Mouse (Mus musculus): ENCODE data around the gene Cfap161.

The Cfap161 gene

DNA sequence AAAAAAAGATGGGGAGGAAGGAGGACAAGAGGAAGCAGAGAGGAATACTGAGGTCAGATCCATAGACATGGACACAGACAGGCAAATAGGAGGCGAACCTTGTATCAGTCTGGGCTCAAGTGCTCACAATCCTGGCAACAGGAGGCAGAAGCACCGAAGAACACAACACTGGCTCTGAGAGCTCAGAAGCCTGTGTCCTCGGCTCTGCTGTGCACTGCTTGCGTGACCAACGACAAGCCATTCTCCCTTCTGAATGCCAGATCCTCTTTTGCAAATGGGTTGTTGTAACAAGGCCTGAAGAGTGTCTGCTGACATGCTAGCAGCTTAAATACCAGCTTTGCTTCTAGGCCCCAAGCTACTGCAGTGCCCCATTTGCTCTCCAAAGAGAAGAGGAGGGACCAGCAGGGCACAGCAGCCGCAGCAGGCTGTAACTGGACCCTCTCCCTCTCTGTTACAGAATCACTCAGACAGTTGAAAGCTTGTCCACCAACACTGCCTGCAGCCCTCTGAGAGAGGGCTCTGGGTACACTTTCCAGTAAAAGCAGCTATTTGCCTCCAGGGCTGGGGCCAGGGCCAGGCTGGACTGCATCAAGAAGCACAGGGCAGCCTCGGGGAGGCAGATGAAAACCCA is 54.9 kb downstream of the Cfap161 start:
- peak; percentile 20 to 29 for DNase-seq

DNA sequence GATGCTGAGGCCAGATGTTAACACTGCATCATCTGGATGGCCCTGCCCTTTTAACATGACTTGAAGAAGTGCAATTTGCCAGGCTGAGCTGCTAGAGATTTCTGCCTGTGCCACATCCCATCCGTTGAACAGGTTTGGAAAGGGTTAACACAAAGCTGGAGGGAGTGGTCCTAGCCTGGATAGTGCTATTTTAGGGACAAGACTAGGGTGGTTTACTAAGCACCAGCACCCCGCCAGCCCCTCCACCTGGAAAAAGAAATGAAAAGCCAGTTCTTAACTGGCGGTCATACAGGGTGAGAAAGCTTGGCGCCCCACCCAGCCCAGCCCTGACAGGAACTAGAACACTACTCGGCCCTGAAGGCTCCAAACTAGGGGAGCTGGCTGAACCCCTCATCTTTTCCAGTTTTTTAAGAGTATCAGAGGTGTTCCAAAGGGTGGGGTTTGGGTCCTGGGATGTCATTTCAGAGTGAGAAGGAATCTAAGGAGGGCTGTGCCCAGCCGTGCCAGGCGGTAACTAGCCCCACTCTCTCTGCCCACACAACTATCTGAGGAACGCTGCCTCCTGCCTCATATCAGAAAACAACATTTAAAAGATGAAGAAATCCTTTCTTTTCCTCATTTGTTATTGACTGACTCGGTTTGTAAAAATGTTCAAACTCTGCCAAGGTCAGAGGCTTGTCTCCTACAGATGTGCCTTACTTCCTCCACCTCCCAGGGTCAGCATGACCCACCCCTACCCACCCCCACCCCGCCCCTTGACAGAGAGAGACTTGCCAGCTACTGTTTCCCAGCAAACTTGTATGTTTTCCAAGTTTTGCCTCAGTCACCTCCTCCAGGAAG is 55.8 kb downstream of the Cfap161 start:
- DNase-seq: peak; percentile 40 to 49

DNA sequence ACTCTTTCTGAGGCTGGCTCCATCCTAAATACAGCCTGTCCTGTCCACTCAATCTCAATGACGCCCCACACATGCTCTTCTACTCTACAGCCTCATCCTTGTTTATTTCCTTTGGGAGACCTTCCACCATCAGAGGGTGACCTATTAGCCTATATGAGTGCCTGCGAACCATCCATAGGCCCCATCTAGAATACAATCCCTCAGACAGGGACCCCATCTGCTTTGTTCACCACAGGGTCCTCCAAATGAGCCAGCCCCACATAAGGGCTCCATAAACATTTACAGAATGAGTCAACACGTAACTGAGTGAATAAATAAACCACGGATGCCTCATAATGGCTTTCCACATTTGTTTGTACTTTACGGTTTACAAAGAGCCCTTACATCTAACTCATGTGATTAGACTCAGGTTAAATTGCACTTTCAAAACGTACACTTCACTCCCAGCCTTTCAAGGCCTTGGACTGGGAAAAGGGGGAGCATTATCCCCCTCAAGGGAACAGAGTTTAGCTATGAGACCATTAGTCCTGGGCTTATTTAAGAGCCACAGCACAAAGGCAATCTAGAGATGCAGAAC is 56.7 kb downstream of the Cfap161 start:
- no peak for DNase-seq

DNA sequence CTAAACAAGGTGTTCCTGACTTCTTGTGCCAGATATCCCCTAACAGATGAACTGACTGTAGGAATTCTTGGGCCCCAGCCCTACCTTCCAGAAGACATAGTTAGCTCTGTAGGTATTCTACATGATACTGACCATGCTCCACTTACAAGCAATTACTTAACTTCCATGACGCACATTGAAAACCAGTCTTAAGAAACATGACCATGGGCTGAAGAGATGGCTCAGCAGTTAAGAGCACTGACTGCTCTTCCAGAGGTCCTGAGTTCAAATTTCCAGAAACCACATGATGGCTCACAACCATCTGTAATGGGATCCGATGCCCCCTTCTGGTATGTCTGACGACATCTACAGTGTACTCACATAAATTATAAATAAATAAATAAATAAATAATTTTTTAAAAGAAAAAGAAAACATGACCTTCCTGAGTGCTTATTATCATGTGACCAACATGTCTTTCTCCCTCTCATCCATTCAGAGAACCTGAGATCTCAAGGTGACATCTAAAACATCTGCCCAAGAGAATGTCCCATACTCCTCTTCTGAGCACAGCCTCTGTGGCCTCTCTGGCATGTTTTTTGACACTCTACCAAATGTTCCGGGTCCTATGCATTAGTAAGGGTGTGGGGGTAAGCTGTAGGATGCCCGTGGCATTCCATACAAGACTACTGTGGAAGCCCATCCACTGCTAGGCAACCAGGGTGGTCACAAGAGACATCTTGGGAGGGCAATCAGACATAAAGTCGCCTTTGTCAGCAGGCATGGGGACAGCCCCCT is 58.2 kb downstream of the Cfap161 start:
- peak in 1 of 2 experiments; percentile 1 for DNase-seq

DNA sequence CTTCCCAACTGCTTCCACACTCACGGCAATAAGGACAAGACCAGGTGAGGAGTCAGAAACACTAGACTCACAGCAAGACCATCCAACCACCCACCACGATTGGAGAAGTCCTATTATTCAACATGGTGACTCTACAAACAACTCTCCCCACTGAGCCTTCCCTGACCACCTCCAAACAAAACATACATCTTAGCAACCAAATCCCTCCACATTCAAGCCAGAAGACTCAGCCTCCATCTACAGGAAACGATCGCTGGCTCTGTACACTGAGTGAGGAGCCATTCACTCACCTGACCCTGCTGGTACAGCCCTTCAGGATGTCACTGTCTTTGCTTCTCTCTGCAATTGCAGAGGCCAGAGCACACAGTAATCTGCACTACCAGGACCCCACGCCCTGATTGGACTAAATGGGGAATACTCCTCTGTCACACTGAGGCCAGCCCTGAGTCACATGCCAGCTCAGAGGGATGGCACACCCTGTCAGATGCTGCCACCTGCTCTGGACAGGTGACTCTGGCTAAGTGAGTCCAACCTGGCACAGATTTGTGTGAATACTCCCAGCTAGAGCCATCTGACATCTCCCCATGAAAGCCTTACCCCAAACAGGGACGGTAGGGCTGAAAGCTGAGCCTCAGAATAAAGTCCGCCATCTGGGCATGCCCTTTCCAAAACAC is 59.4 kb downstream of the Cfap161 start:
- peak; percentile 90 to 93 for DNase-seq

DNA sequence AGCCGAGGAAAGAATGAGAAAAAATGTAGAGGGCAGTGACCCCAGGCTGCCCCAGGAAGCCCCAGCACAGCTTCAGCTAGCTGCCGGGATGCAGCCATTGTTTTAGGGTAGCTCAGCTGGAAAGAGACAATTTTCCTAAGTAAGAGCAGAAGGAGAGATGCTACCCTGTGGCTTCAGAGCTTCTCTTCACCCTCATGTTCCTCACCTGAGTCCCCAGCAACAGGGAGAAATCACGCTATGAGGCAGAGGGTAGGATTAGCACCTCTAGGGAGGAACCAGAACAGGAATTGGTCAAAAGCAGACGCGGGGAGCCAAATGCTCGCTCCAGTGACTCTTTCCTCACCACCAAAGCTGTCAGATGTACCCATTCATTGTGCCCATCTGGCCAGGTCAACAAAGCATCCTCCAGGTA is 60.0 kb downstream of the Cfap161 start:
- peak; percentile 51 to 57 for DNase-seq

DNA sequence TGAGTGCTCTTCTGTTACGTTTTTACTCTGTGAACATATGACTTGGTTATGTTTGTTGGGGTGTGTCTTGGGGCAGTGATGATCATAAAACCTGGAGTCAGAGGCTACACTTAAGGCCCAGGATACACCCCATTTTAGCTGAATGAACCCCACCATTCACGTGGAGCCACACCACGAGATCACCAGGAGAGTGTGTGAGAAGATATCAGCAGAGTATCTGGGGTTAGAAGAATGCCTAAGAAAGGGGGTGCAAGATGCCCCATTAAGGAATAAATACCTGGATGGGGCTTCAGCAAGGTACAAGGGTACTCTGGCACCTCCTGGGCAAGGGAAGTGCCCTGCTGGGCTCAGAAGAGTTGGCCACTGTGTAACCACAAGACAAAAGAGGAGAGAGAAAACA is 60.4 kb downstream of the Cfap161 start:
- peak; percentile 40 to 50 for DNase-seq

DNA sequence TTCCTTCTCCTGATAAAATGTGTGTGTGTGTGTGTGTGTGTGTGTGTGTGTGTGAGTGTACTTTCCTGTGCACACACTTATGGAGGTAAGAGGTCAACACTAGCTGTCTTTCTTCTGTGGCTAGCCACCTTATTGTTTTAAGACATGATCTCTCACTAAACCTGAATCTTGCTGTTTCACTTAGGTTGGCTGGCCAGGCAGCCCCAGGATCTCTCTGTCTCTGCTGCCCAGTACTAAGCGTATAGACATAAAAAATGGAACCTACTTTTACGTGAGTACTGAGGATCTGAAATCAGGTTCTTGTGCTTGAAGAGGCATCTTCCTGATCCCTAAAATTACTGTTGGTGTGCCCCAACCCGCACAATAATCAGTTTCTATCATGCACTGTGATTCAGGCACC is 61.9 kb downstream of the Cfap161 start:
- DNase-seq: no peak

DNA sequence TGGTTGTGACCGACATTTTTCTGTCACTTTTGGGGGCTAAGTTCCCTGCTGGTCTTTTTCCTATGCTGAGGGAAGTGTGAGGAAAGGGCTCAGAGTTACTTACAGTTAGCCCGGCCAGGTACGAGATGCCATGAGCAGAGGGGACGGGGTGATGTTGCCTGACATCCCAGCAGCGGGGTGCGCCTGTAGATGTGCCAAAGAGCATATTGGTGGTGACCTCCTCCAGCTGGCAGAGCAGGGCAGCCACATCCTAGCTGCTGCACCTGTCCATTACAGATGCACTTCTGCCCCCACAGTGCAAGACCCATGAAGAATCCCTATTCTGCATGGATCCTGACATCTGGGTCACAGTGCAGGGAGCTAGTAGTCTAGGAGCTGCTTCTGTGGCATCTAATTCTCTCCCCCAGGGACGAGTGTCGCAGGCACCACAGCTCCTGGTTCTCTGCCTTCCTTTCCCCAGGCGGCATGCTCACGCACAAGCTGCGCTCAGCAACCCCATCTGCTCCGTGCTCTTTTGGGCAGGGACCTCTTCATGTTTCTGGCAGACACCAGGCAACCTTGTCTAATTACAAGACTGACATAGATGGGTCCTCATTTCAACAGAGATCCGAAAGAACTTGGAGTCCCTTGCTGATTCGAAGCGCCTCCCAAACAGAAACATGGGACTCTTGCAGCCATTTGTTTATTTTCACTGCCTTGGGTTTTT is 62.6 kb downstream of the Cfap161 start:
- DNase-seq: peak; percentile 84 to 89

DNA sequence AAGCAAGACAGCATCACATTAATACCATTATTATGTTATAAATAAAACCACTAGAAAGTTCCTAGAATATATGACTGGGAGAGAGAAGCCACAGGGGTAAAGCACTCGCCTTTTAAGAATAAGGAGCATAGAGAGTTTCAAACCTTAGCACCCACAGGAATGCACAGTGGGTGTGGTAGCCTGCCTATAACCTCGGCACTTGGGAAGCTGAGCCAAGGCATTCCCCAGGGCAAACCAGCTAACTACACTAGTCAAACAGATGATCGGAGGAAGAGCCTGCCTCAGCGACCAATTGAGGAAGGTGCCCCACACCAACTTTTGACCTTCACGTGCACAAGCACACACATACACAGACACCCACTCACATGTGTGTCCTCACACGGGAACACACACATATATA is 63.4 kb downstream of the Cfap161 start:
- peak in 1 of 2 experiments; percentile 42 for DNase-seq

DNA sequence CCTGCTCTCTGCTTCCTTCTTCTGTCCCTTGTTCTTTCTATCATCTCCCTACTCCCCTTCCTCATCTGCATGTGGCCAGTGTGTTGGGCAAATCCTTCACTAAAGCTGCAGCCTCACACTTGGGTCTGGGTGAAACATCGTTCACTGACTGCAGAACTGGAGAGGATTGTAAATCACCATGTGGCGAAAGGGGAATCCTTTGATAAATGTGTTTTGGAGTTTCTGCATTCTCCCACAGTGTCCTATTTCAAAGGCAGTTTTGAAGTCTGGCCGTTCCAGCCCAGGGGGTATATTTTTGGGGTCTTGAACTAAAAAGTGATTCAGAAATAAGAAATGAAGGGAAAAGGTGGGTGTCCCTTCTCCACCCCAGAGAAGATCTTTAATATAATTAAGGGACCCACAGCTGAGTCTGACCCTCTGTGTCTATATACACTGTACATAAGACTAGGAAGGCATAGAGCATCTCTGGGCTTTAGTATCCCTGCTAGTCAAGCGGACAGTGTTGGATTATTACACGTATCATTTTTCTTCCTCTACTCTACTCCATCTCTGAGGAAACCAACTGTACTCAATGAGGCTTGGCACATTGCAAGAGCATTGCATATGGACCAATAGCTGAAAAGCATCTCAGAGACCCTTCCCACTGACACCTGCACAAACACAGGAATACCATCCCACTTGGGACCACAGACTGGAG is 67.6 kb downstream of the Cfap161 start:
- no peak for DNase-seq

DNA sequence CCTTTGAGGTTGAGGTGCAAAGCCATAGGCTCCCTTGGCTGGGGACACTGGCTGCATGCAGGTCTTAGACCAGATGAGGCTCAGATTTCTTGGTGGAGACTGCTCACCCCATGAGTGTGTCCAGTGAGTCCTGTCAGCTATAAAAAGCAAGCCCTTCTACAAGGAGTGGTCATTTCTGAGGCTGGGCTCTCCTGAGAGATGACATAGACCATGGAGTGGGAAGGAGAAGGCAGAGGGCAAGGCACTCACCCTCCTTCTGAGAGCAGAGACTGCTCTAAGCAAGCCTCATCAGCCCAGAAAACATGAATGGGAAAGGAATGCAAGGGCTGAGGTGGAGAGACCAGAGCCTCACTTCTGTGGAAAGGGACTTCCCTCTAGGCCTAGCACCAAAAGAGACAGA is 68.9 kb downstream of the Cfap161 start:
- DNase-seq: no peak

DNA sequence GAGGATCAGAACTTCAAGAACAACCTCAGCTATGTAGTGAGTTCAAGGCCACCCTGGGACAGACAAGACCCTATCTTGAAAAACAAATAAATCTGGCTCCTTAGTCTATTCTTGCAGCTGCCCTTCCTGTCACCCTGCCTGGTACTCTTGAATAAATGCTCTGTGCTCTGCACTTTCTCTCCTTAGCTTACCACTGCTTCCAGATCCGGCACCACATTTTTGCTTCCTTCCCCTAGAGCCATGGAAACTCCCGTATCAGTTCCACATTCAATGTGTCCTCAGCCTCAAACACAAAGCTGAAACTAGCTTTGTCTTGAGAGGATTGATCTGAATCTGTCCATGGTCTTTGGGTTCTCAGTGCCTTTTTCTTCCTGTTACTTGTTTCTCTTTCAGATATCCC is 70.1 kb downstream of the Cfap161 start:
- no peak for DNase-seq
